Mouse (Mus musculus) embryonic facial prominence, embryonic 15.5 days (tissue): ENCODE measurements around the gene Ubqlnl. TPM values are rescaled to one million over a fixed set of nuclear protein-coding genes. Genes with fewer than 3 reads are reported as not detected.

Experiments used
- ATAC-seq: fragments of 200-750 bp; cut with Nextera tagmentation; 2 replicates; pipeline ENCODE4 v1.8.0; 2017; ENCODE audit warnings: low read depth, moderate TSS enrichment; ENCODE audit not compliant: insufficient number of reproducible peaks, low FRiP score, low TSS enrichment
- H3K27ac ChIP-seq: fragments of 300-500 bp; sonication (generic); replicated peaks from 2 replicates; pipeline ENCODE4 v1.5.1; 2015; ENCODE audit warnings: mild to moderate bottlenecking, inconsistent platforms
- H3K27me3 ChIP-seq: fragments of 300-500 bp; sonication (generic); 2 replicates; pipeline ENCODE4 v1.6.1; 2015; ENCODE audit warnings: inconsistent platforms
- H3K36me3 ChIP-seq: fragments of 300-500 bp; sonication (generic); 2 replicates; pipeline ENCODE4 v1.6.1; 2015; ENCODE audit warnings: mild to moderate bottlenecking, inconsistent platforms
- H3K4me1 ChIP-seq: fragments of 300-500 bp; sonication (generic); 2 replicates; pipeline ENCODE4 v1.6.1; 2015; ENCODE audit warnings: inconsistent platforms
- H3K4me2 ChIP-seq: fragments of 300-500 bp; sonication (generic); replicated peaks from 2 replicates; pipeline ENCODE4 v1.6.1; 2015; ENCODE audit warnings: mild to moderate bottlenecking, inconsistent platforms
- H3K4me3 ChIP-seq: fragments of 300-500 bp; sonication (generic); replicated peaks from 2 replicates; pipeline ENCODE4 v1.5.1; 2015; ENCODE audit warnings: mild to moderate bottlenecking, inconsistent platforms
- H3K9ac ChIP-seq: fragments of 300-500 bp; sonication (generic); 2 replicates; pipeline ENCODE4 v1.6.1; 2015; ENCODE audit warnings: inconsistent platforms
- H3K9me3 ChIP-seq: fragments of 300-500 bp; sonication (generic); replicated peaks from 2 replicates; pipeline ENCODE4 v1.6.1; 2016; ENCODE audit warnings: inconsistent platforms
- WGBS: fragments of 180-500 bp; shearing (Covaris S2); methylation state at CpG from one replicate; pipeline ENCODE4 v1.1.7; 2015; 5-methylcytosine and 5-hydroxymethylcytosine counted together
- polyA plus RNA-seq: library from polyadenylated mRNA; unstranded; fragments of >200 nt; fragmentation: Nextera tagmentation; extraction: Ambion mirVana; gene quantifications from 2 replicates; pipeline ENCODE4 v1.2.1, GENCODE M21; 2015

Ubqlnl gene
- polyA plus RNA-seq, 1 experiment from 2014 or later = 0.49 TPM

DNA sequence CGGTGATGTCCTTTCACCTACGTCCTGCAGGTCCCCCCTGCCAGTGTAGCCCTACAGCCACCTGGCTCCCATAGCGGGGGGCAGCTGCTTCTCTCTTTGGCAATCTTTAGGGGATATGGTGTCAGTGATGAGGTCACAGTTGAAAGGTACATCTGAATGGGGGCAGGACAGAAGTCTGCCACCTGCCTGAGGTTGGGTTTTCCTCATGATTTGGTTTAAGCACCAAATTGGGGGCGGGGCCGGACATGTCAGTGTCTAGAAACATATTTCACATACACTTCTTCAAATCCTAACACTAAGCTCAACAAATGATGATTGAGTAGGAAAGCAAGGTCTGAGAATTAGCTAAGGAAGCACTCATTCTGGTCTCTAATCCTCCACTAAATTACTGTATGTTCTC is 20.6 kb downstream of the Ubqlnl start, which contains the start of gene Ubqln5:
Gene Ubqln5, minus strand, starts transcription at position 101 of the 400 bp plus-strand sequence.
- Histone ChIP-seq H3K27ac (no peak within 1 kb of the TSS), H3K9ac (no peak within 1 kb of the TSS), H3K27me3 (no peaks in the 10 kb centered on the region), H3K4me3 (no peak within 1 kb of the TSS), H3K36me3 (no peaks in the 10 kb centered on the region), H3K4me2 (no peak within 1 kb of the TSS), H3K9me3 (no peaks in the 10 kb centered on the region), H3K4me1 (no peaks in the 10 kb centered on the region)
- 87% methylated on average over 5 of the region's 5 CpGs for WGBS
- ATAC-seq = no peak

DNA sequence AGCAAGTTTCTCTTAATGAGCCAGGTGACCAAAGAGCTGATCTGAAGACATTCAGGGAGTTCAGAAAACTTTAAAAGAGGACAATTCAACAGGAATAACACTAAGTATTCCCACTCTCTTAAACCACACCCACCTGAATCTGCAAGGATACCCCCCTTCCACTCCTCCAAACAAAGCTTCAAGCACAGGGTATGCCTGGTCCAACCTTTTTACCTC is 45.7 kb downstream of the Ubqlnl start, which contains the start of gene Olfr646:
Gene Olfr646, plus strand, starts transcription at position 117 of the 216 bp plus-strand sequence.
- Histone ChIP-seq H3K4me2 (no peak within 1 kb of the TSS), H3K9ac (no peak within 1 kb of the TSS), H3K27ac (no peak within 1 kb of the TSS), H3K27me3 (no peaks in the 10 kb centered on the region), H3K36me3 (no peaks in the 10 kb centered on the region), H3K4me3 (no peak within 1 kb of the TSS), H3K4me1 (no peaks in the 10 kb centered on the region), H3K9me3 (no peaks in the 10 kb centered on the region)
- no peak for ATAC-seq

DNA sequence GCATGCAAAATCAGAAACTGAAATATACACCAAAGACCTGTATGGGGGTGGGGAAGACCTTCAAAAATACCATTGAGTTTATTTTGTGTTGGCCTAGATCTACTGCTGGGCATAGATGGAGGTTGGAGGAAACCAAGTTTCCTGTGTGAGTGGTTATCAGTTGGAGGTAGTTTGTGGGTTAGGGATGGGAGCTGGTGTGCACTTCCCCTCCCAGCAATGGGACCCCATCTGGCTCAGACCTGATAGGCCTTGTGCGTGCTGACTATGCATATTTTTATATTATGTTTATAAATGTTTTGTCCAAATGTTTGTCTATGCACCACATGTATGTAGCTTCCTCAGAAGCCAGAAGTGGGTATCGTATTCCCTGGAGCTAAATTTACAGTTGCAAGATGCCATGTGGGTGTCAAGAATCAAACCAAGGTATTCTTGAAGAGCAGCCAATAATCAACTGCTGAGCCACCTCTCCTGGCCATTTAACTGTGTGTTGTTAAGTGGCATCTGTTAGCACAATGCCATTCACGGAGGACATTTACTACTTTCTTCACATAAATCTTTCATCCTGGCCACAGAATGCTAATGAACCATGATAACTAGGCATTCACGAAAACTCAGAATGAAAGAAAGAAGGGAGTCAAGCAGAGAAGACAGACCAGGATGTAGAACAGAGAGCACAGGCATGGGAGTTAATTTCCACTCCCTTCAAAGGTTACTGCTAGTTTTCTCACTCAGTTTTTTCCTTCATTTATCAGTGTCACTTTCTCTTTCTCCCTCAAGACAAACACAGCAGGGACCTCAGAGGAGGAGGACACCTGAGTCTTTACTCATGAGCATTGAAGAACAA is 46.2 kb downstream of the Ubqlnl start:
- no peak for ATAC-seq
- Histone ChIP-seq H3K36me3 (no peaks in the 10 kb centered on the region), H3K9ac (no peak overlapping the region), H3K9me3 (no peaks in the 10 kb centered on the region), H3K4me3 (no peak overlapping the region), H3K27ac (no peak overlapping the region), H3K27me3 (no peaks in the 10 kb centered on the region), H3K4me1 (no peaks in the 10 kb centered on the region), H3K4me2 (no peak overlapping the region)
- WGBS = 73% methylated on average over 4 of the region's 4 CpGs

Other genes starting within 250 kb of the Ubqlnl start
- 0.34 and 0.51 TPM in 2 replicates for gene Olfr65, start 247.1 kb downstream of the Ubqlnl start, polyA plus RNA-seq
- not detected in 2 replicates for gene Olfr631, start 221.7 kb downstream of the Ubqlnl start, polyA plus RNA-seq
- not detected in 2 replicates for gene Olfr632, start 216.2 kb downstream of the Ubqlnl start, polyA plus RNA-seq
- not detected in 2 replicates for gene Olfr633, start 206.1 kb downstream of the Ubqlnl start, polyA plus RNA-seq
- 0.07 TPM in 2 replicates for gene Olfr635, start 179.4 kb downstream of the Ubqlnl start, polyA plus RNA-seq
- gene Olfr638, start 151.8 kb downstream of the Ubqlnl start, polyA plus RNA-seq = not detected in 2 replicates
- 0.05 TPM in 2 replicates for gene Olfr639, start 133.3 kb downstream of the Ubqlnl start, polyA plus RNA-seq
- gene Olfr640, start 125.0 kb downstream of the Ubqlnl start, polyA plus RNA-seq = 0.45 and 0.84 TPM in 2 replicates
- 0.12 and 0.23 TPM in 2 replicates for gene Olfr641, start 115.1 kb downstream of the Ubqlnl start, polyA plus RNA-seq
- gene Olfr642, start 97.9 kb downstream of the Ubqlnl start, polyA plus RNA-seq = 0.08 TPM in 1 of 2 replicates, not detected in the other
- gene 4930516K23Rik, start 89.1 kb downstream of the Ubqlnl start, polyA plus RNA-seq = 0.03 and 0.12 TPM in 2 replicates
- 0.13 and 0.32 TPM in 2 replicates for gene Olfr644, start 78.7 kb downstream of the Ubqlnl start, polyA plus RNA-seq
- 0.04 and 0.24 TPM in 2 replicates for gene Olfr645, start 65.1 kb downstream of the Ubqlnl start, polyA plus RNA-seq
- gene Olfr646, start 45.7 kb downstream of the Ubqlnl start, polyA plus RNA-seq = 0.22 TPM in 1 of 2 replicates, not detected in the other
- gene Ubqln5, start 20.7 kb downstream of the Ubqlnl start, polyA plus RNA-seq = not detected in 2 replicates
- gene Olfr643, start 13.2 kb downstream of the Ubqlnl start, polyA plus RNA-seq = not detected in 2 replicates
- 0.22 and 0.37 TPM in 2 replicates for gene Ubqln3, start 7.3 kb downstream of the Ubqlnl start, polyA plus RNA-seq
- gene Olfm5, start 14.3 kb upstream of the Ubqlnl start, polyA plus RNA-seq = 20.1 and 24.2 TPM in 2 replicates
- 0.25 and 0.27 TPM in 2 replicates for gene Olfr648, start 32.8 kb upstream of the Ubqlnl start, polyA plus RNA-seq
- gene Olfr649, start 45.4 kb upstream of the Ubqlnl start, polyA plus RNA-seq = not detected in 2 replicates
- 0.54 and 0.59 TPM in 2 replicates for gene Trim6, start 68.2 kb upstream of the Ubqlnl start, polyA plus RNA-seq
- gene Trim34a, start 93.9 kb upstream of the Ubqlnl start, polyA plus RNA-seq = 1.8 and 2.0 TPM in 2 replicates
- gene Trim5, start 137.5 kb upstream of the Ubqlnl start, polyA plus RNA-seq = 0.40 and 0.41 TPM in 2 replicates
- gene Trim12a, start 164.9 kb upstream of the Ubqlnl start, polyA plus RNA-seq = 7.3 and 8.0 TPM in 2 replicates
- 0.16 TPM in 1 of 2 replicates, not detected in the other for gene Trim34b, start 178.9 kb upstream of the Ubqlnl start, polyA plus RNA-seq
- gene Trim12c, start 202.8 kb upstream of the Ubqlnl start, polyA plus RNA-seq = 2.4 and 2.6 TPM in 2 replicates
- gene Trim30b, start 219.3 kb upstream of the Ubqlnl start, polyA plus RNA-seq = 0.13 and 0.16 TPM in 2 replicates